Mouse (Mus musculus) embryonic fibroblast, embryonic 13.5 days (primary cell): ENCODE results near the gene Drg1. TPM values are rescaled to one million over a fixed set of nuclear protein-coding genes. Genes with fewer than 3 reads are reported as not detected.
A peak's percentile ranks its signal among the peaks of the same experiment; 100 is the strongest.

Experiments
- H3K27ac ChIP-seq: 2 replicates; pipeline ENCODE4 v1.5.1; 2012; ENCODE audit warnings: low read length, control low read depth, inconsistent platforms; ENCODE audit not compliant: insufficient read depth
- H3K4me1 ChIP-seq: 2 replicates; pipeline ENCODE4 v1.6.1; 2011; ENCODE audit warnings: low read length; ENCODE audit not compliant: control insufficient read depth, insufficient read depth
- H3K4me3 ChIP-seq: 2 replicates; pipeline ENCODE4 v1.5.1; 2011; ENCODE audit warnings: mild to moderate bottlenecking, control low read depth, low read length; ENCODE audit not compliant: insufficient read depth
- CTCF ChIP-seq: IDR thresholded peaks from 2 replicates; pipeline ENCODE4 v1.5.1; 2011; ENCODE audit warnings: mild to moderate bottlenecking, control low read depth, low read length, moderate library complexity, borderline replicate concordance; ENCODE audit not compliant: insufficient read depth
- POLR2A ChIP-seq: IDR thresholded peaks from 2 replicates; pipeline ENCODE4 v1.6.1; 2011; ENCODE audit warnings: low read depth, mild to moderate bottlenecking, control low read depth, low read length, moderate library complexity
- polyA plus RNA-seq: library from polyadenylated mRNA; stranded (reverse); fragments of >200 nt; gene quantifications from 2 replicates; pipeline ENCODE4 v1.2.4, GENCODE M21; 2011; ENCODE audit warnings: low read depth; ENCODE audit not compliant: missing spikeins, insufficient read length

Gene Drg1
- polyA plus RNA-seq, result 102 and 112 TPM in 2 replicates

GRCm38 (mm10) chr11:3266079-3266685 lies at the start of gene Drg1:
TSS of gene Drg1 (minus strand) at chr11:3266415.
- peak within 1 kb of the TSS; percentile 63 for H3K27ac ChIP-seq

GRCm38 (mm10) chr11:3314148-3314547 lies 47.9 kb upstream of the Drg1 start:
- no peak overlapping the region for H3K27ac ChIP-seq
- no peak overlapping the region for H3K4me3 ChIP-seq
- no peak for TF ChIP-seq POLR2A
- TF ChIP-seq CTCF, result peak; percentile 51; the same call in 1 of the 2 replicates
- H3K4me1 ChIP-seq, result peaks cover 2% of the 10 kb centered on the region; the same call in 1 of the 2 replicates

More at GRCm38 (mm10) chr11:3266079-3266685, at the start of gene Drg1:
- TF ChIP-seq POLR2A (peak; percentile 92), CTCF (no peak)
- Histone ChIP-seq H3K4me1 (no peaks in the 10 kb centered on the region; the same call in 1 of the 2 replicates), H3K4me3 (peak within 1 kb of the TSS; percentile 92)

- no peak overlapping the region for H3K27ac ChIP-seq
- no peak overlapping the region for H3K4me3 ChIP-seq
- H3K4me1 ChIP-seq, result peaks cover 2% of the 10 kb centered on the region; the same call in 1 of the 2 replicates
- TF ChIP-seq POLR2A (no peak), CTCF (no peak)
Observed at GRCm38 (mm10) chr11:3313294-3313693, 47.1 kb upstream of the Drg1 start.

GRCm38 (mm10) chr11:3311586-3312347 lies 45.6 kb upstream of the Drg1 start:
- no peak overlapping the region for H3K4me3 ChIP-seq
- no peak overlapping the region for H3K27ac ChIP-seq
- peaks cover 2% of the 10 kb centered on the region; the same call in 1 of the 2 replicates for H3K4me1 ChIP-seq
- TF ChIP-seq CTCF, result no peak
- no peak for TF ChIP-seq POLR2A

- TF ChIP-seq CTCF (no peak), POLR2A (no peak)
Observed at GRCm38 (mm10) chr11:3310789-3311585, 44.8 kb upstream of the Drg1 start.

GRCm38 (mm10) chr11:3309884-3310283 lies 43.7 kb upstream of the Drg1 start:
- Histone ChIP-seq H3K27ac (no peak overlapping the region), H3K4me1 (peaks cover 2% of the 10 kb centered on the region; the same call in 1 of the 2 replicates), H3K4me3 (no peak overlapping the region)
- TF ChIP-seq CTCF (no peak), POLR2A (no peak)

More at GRCm38 (mm10) chr11:3310789-3311585, 44.8 kb upstream of the Drg1 start:
- peaks cover 2% of the 10 kb centered on the region; the same call in 1 of the 2 replicates for H3K4me1 ChIP-seq
- no peak overlapping the region for H3K27ac ChIP-seq
- no peak overlapping the region for H3K4me3 ChIP-seq

- H3K4me3 ChIP-seq, result no peak overlapping the region
- no peak overlapping the region for H3K27ac ChIP-seq
- H3K4me1 ChIP-seq, result peaks cover 2% of the 10 kb centered on the region; the same call in 1 of the 2 replicates
- no peak for TF ChIP-seq POLR2A
- no peak for TF ChIP-seq CTCF
Observed at GRCm38 (mm10) chr11:3307875-3308274, 41.7 kb upstream of the Drg1 start.

GRCm38 (mm10) chr11:3305821-3306220 lies 39.6 kb upstream of the Drg1 start:
- TF ChIP-seq POLR2A, result no peak
- TF ChIP-seq CTCF, result no peak

GRCm38 (mm10) chr11:3302792-3303191 lies 36.6 kb upstream of the Drg1 start:
- Histone ChIP-seq H3K4me3 (no peak overlapping the region), H3K4me1 (peaks cover 8% of the 10 kb centered on the region), H3K27ac (no peak overlapping the region)
- no peak for TF ChIP-seq POLR2A
- TF ChIP-seq CTCF, result no peak

More at GRCm38 (mm10) chr11:3305821-3306220, 39.6 kb upstream of the Drg1 start:
- Histone ChIP-seq H3K4me3 (no peak overlapping the region), H3K4me1 (peaks cover 4% of the 10 kb centered on the region), H3K27ac (no peak overlapping the region)
